Mouse (Mus musculus): ENCODE data around the gene Hjurp.

The Hjurp gene

GRCm38 (mm10) chr1:88297480-88298258 lies 20.2 kb upstream of the Hjurp start:
- DNase-seq (ENCODE audit: low read depth, low spot score): no peak

- no peak for DNase-seq (ENCODE audit: low read depth, low spot score)
Measured at GRCm38 (mm10) chr1:88296171-88296920, 18.9 kb upstream of the Hjurp start.

DNA sequence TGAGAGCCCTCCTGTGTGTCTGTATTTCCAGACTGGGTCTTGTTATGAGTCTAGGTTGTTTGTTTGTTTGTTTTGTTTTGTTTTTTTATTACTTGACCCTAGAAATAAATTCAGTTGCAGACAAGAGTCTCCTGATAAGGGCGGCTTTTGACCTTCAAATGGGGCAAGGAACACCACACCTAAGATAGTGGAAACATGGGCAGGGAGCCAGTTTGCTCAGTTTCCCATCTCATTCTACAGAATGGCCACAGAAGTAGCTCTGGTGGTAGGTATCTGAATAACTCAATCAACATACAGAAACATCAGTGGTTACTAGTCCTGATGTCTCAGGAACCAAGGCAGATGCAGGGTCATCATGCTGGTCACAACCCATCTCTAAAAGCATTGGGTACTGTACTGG lies 17.2 kb upstream of the Hjurp start:
- DNase-seq (ENCODE audit: low read depth, low spot score): no peak

- no peak for DNase-seq (ENCODE audit: low read depth, low spot score)
Measured at GRCm38 (mm10) chr1:88292057-88292456, 14.6 kb upstream of the Hjurp start.

GRCm38 (mm10) chr1:88291409-88292005 lies 14.1 kb upstream of the Hjurp start:
- DNase-seq (ENCODE audit: low read depth, low spot score): no peak

DNA sequence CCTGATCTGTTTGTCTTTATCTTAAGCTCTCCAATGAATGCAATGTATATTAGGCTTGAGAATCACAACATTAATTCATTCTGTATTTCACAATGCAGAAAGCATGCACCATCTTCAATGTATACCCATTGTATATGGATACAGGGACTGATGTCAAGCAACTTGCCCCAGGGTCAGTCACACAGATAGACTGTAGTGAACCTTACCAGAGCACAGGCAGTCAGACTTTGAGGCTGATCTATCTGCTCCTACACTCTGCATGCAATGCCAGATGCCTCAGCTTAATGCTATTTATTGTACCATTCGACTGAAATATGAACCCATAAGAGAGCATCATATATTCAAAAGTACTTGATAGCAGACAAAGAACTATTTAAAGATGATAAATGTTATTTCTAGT lies 13.1 kb upstream of the Hjurp start:
- DNase-seq (ENCODE audit: low read depth, low spot score): no peak

DNA sequence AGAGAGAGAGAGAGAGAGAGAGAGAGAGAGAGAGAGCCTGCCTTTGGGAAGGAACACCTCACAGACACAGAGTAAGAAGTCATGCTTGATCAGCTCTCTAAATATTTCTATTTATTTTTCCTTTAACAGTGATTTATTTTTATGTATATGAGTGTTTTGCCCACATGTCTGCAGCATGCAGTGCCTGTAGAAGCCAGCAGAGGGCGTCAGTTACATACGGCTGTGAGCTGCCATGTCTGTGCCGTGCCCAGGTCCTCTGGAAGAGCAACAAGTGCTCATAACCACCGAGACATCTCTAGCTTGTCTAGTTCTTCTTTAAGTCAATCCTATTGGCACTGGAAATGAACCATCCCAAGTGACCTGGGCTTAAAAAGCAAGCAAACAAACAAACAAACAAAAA lies 12.5 kb upstream of the Hjurp start:
- DNase-seq (ENCODE audit: low read depth, low spot score): peak; percentile 79

- DNase-seq (ENCODE audit: low read depth, low spot score): no peak
Measured at GRCm38 (mm10) chr1:88289152-88289551, 11.7 kb upstream of the Hjurp start.

DNA sequence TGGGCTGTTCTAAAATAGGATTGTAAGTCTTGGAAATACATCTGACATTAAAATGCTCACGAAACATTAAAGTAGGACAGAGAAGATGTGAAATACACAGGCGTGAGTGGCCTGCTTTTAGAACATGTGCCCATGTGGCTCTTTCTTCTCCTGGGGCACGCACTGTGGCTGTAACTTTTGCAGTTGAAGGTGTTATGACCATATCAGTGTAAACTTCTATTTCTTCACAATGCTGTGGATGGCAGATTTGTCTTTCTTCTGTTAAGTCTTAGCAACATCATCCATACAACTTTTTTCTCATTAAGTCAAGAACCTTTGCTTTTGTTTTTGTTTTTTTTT lies 11.3 kb upstream of the Hjurp start:
- DNase-seq (ENCODE audit: low read depth, low spot score): no peak

GRCm38 (mm10) chr1:88288056-88288788 lies 10.8 kb upstream of the Hjurp start:
- DNase-seq (ENCODE audit: low read depth, low spot score): no peak

- DNase-seq (ENCODE audit: low read depth, low spot score): peak; percentile 76
Measured at GRCm38 (mm10) chr1:88287697-88287980, 10.2 kb upstream of the Hjurp start.

DNA sequence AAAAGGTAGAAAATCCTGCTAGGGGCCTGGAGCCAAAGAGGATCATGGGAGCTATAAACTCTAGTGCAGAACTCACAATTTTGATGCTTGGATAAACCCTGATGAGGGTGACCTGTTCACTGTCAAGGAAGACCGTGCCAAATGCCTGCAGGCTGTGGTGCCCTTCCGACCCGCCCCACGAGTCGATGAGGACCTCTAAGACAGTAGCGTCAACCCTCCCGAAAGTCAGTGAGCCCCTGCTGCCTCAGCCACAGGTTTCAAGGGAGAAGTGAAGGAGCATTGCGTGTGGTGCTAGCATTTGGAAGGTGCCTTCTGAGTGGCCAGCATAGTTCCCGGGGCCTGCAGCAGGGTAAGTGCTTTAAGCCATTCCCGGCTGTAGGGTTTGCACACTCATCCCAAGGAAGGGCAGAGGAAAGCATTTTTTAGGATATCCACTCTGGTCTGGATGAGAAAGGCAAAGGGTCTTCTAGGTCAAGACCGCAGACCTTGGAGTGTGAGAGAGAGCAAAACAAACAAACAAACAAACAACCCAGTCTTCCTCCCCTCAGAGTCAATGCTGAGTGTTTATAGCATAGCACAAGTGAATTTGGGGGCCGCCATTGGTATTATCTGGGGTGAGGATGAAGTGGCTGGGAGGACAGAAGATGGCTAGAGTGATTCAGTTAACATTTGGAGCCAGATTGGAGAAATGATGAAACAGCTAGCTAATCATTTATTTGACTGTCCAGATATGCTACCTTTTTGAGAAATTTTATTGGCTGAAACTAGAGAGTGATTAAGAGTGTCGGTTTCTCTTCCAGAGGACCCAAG lies 9.7 kb upstream of the Hjurp start:
- no peak for DNase-seq (ENCODE audit: low read depth, low spot score)

DNA sequence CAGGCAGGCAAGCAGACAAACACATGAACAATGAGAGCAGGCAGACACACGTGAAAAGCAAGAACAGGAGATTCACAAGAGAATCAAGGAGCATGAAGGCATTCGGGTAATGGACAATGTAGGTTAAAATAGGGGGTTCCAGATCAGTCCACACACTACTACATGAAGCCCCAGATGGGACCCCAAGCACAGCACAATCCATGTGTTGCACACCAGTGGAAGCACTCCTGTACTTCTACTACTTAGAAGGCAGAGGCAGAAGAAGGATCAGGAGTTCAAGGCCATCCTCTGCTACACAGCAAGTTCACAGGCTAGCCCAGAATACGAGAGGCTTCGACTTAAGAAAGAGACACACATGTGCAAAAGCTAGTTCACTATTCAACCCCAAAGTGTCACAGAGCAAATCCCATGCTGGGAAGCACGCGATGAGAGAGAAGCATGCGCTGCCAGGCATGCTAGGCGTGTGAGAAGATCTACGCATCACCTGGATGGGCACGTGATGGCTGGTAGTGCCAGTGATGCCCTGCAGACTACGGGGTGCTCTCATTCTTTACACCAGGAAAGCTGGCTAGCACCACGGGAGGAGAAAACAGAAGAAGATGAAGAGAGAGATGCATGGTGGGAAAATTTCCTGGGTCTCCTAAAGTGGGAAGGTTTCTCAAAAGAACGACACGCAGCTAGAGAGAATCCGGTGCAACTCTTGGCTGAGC lies 8.9 kb upstream of the Hjurp start:
- DNase-seq (ENCODE audit: low read depth, low spot score): no peak

DNA sequence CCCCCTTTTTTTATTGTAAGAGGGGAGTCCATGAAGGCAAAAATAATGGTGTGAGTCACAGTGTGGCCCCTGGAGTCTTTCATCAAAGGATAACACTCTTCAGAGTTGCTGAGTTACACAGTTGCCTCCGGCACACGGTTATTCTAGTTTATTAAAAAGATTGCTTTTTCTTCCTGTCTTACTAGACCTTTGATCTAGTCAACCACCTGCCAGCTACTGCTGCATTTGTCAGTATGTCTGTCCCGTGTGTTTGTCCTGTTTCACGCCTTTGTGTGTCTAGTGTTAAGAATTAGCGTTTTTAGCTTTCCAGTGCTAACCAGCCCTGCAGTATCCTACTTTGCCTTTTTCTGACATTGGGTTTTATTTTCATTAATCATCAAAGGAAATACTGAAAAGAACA lies 8.2 kb upstream of the Hjurp start:
- DNase-seq (ENCODE audit: low read depth, low spot score): no peak

DNA sequence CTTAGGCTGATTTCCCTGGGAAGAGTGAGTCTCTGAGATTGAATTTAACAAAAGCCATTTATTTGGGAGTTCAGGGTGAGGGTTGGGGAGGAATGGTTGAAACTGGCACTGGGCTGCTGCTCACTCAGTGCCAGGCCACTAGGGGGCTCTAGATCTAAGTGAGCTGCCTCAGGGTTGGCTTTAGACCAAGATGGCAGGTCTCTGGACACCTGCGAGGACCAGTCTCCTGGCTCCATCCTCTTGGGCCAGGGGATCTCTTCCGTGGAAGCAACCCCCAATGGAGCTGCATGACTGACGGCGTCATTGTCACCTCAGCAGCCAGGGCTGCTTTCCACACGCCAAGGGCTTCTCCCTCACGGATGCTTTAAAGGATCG lies 7.5 kb upstream of the Hjurp start:
- DNase-seq (ENCODE audit: low read depth, low spot score): peak; percentile 88

DNA sequence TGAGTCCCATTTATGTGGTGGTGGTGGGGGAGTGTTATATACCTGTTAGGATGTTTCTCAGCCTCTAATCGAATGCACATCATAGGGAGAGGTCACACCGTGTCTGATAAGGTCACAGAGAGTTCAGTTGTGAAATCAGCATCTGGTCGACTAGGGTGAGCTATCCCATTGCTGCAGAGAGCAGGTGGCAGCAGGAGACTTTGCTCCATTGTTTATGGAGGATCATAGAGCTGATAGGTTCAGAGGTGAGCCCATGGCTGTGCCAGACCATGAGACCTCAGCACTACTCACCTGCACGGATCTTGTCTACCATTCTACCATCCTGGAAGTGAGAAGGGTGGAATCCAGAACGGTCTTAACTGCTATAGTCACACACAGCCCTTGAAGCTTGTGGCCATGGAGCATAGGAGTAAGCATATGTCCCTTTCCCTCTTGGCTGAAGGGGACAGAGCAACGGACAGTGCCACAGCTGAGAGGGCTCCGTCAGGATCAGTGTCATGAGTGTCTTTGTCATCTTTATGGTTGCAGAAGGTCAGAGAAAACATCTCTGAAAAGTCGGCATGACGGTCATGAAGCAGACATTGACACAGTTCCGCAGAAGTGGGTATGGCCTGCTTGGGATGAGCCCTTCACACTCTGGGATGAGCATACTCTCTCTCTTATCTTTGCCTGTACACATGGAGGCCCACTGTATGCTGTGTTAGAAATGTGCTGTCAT lies 7.0 kb upstream of the Hjurp start:
- DNase-seq (ENCODE audit: low read depth, low spot score): no peak

- DNase-seq (ENCODE audit: low read depth, low spot score): no peak
Measured at GRCm38 (mm10) chr1:88283376-88284227, 6.2 kb upstream of the Hjurp start.

DNA sequence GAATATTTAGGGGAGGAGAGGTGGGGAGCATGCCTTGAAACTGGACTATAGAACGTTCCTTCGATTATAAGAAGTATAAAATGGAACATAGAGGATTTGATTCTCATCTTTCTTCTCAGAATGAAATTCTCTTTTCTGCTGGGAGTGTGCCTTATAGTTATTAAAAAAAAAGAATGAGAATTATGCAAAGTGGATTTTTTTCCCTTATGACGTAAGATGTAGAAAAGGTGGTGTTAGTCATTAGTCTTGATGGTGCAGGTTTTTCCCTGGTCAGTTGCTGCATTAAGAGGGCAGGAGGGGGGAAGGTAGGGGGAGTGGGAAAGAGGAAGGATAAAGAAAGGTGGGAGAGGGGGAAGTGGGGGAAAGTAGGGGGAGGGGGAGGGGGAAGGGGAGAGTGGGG lies 4.9 kb upstream of the Hjurp start:
- no peak for DNase-seq (ENCODE audit: low read depth, low spot score)

DNA sequence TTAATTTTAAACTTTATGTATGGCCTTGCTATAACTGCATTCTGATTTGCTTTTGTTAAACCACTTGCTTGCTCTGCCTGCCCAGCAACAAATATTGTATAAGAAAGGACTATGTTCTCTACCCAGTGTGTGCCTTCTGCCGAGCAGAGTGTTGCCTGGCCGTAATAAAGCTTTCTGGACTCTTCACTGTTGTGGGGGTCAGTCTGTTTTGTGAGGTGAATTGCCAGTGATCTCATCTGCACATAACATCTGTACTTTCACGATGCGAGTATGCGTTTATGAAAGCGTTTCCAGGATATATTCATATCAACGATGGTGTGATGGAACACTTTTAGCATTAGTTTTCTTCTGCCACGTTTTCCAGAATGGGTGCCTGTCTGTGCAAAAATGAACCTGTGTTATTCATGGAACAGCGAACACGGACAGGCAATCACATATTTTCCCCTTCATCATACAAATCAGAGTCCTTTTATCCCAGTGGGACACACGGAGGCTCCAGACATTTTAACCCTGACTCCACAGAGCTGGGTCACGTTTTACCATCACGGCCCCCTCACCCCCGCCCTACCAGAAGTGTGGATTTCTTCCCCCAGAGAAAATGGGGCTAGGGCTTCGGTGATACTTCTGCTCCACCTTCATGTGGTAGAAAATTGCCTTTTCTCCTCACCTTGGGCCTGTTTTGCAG lies 2.7 kb upstream of the Hjurp start:
- no peak for DNase-seq (ENCODE audit: low read depth, low spot score)

All from ZHBTc4 (cell line).